7 mouse cellular contexts compared by ENCODE assay signal in genomic region chr14:34500309-34500708, GRCm38 (mm10). TPM values are rescaled to one million over a fixed set of nuclear protein-coding genes. Genes with fewer than 3 reads are reported as not detected.
DNase-seq lines count a peak whose midpoint lies in the region; ATAC-seq and TF ChIP-seq lines count a peak whose summit lies in the region.

No protein-coding gene starts in this region.

- DNase-seq in lung, embryonic 14.5 days: peak; percentile 34
- DNase-seq in lung, adult 2 months: no peak
- DNase-seq in left cerebral cortex, postnatal 4 days: no peak

- H3K4me3 ChIP-seq in lung, embryonic 14.5 days (ENCODE audit: low read depth, low read length): peak overlapping the region; percentile 91; the same call in 1 of the 2 replicates
- no peak overlapping the region for H3K4me3 ChIP-seq in lung, adult 2 months (replicated peaks; ENCODE audit: extremely low read depth, low read depth, low read length)
- peak overlapping the region; percentile 87 for H3K4me3 ChIP-seq in forebrain, embryonic 15.5 days
- H3K4me3 ChIP-seq in limb, embryonic 12.5 days (replicated peaks): peak overlapping the region; percentile 88
- H3K4me3 ChIP-seq in stomach, embryonic 16.5 days (replicated peaks; ENCODE audit: low read length): peak overlapping the region; percentile 94

- no peak for TF ChIP-seq CTCF in lung, embryonic 14.5 days (IDR thresholded peaks at IDR 0.05; ENCODE audit: low read depth)
- TF ChIP-seq CTCF in lung, adult 2 months (IDR thresholded peaks at IDR 0.05; ENCODE audit: insufficient read depth, low read length): no peak

- TF ChIP-seq POLR2A in lung, adult 2 months (IDR thresholded peaks at IDR 0.05; ENCODE audit: borderline replicate concordance, extremely low read depth, low read depth, low read length): no peak

- H3K27me3 ChIP-seq in lung, embryonic 14.5 days (ENCODE audit: insufficient read depth, low read length): no peaks in the 10 kb centered on the region
- no peaks in the 10 kb centered on the region for H3K27me3 ChIP-seq in forebrain, embryonic 15.5 days
- no peaks in the 10 kb centered on the region for H3K27me3 ChIP-seq in limb, embryonic 12.5 days
- no peaks in the 10 kb centered on the region for H3K27me3 ChIP-seq in stomach, embryonic 16.5 days (ENCODE audit: control insufficient read depth, insufficient read depth, low read length)

- 0 out of 2 replicates have a peak overlapping the region, but pooled peaks have one; percentile 14 for H3K9ac ChIP-seq in lung, embryonic 14.5 days
- H3K9ac ChIP-seq in forebrain, embryonic 15.5 days (replicated peaks): no peak overlapping the region; the same call in 1 of the 2 replicates
- H3K9ac ChIP-seq in limb, embryonic 12.5 days (replicated peaks): peak overlapping the region; percentile 42; the same call in 1 of the 2 replicates
- H3K9ac ChIP-seq in stomach, embryonic 16.5 days (ENCODE audit: low read length): peak overlapping the region; percentile 66

- peak overlapping the region; percentile 72 for H3K4me2 ChIP-seq in lung, embryonic 14.5 days
- H3K4me2 ChIP-seq in forebrain, embryonic 15.5 days (replicated peaks): peak overlapping the region; percentile 53
- peak overlapping the region; percentile 65 for H3K4me2 ChIP-seq in limb, embryonic 12.5 days
- peak overlapping the region; percentile 83 for H3K4me2 ChIP-seq in stomach, embryonic 16.5 days (ENCODE audit: low read depth, low read length)

- intact Hi-C loops in left cerebral cortex, postnatal 4 days (cut with DNase I): loop anchor here (5.0 kb wide), 1 partner anchor 47 kb away; no protein-coding TSS in a partner anchor

- no peak overlapping the region for H3K27ac ChIP-seq in lung, embryonic 14.5 days (ENCODE audit: low read depth)
- no peak overlapping the region for H3K27ac ChIP-seq in forebrain, embryonic 15.5 days (replicated peaks)
- no peak overlapping the region for H3K27ac ChIP-seq in limb, embryonic 12.5 days
- H3K27ac ChIP-seq in stomach, embryonic 16.5 days (ENCODE audit: low read length): no peak overlapping the region

- no peaks in the 10 kb centered on the region for H3K36me3 ChIP-seq in lung, embryonic 14.5 days (ENCODE audit: insufficient read depth)
- no peaks in the 10 kb centered on the region for H3K36me3 ChIP-seq in forebrain, embryonic 15.5 days
- H3K36me3 ChIP-seq in limb, embryonic 12.5 days: no peaks in the 10 kb centered on the region
- H3K36me3 ChIP-seq in stomach, embryonic 16.5 days (ENCODE audit: control insufficient read depth, insufficient read depth, low read length): no peaks in the 10 kb centered on the region

- H3K4me1 ChIP-seq in lung, embryonic 14.5 days (ENCODE audit: insufficient read depth): peaks cover 19% of the 10 kb centered on the region; the same call in 1 of the 2 replicates
- peaks cover 14% of the 10 kb centered on the region for H3K4me1 ChIP-seq in lung, adult 2 months (ENCODE audit: control insufficient read depth, insufficient read depth, low read length)
- H3K4me1 ChIP-seq in forebrain, embryonic 15.5 days: peaks cover 51% of the 10 kb centered on the region
- H3K4me1 ChIP-seq in limb, embryonic 12.5 days (replicated peaks): peaks cover 43% of the 10 kb centered on the region
- H3K4me1 ChIP-seq in stomach, embryonic 16.5 days (ENCODE audit: control insufficient read depth, insufficient read depth, low read length): peaks cover 40% of the 10 kb centered on the region

- no peak for ATAC-seq in lung, embryonic 14.5 days (ENCODE audit: insufficient read depth)
- ATAC-seq in forebrain, embryonic 15.5 days (replicated peaks): no peak
- ATAC-seq in limb, embryonic 12.5 days (ENCODE audit: insufficient number of reproducible peaks, insufficient read depth, low FRiP score, low TSS enrichment, low read depth): no peak
- ATAC-seq in stomach, embryonic 16.5 days (ENCODE audit: insufficient read depth, low FRiP score): no peak
- ATAC-seq in erythroblast, adult 5-6 weeks (replicated peaks; ENCODE audit: low FRiP score, poor library complexity, severe bottlenecking): no peak

- no peaks in the 10 kb centered on the region for H3K9me3 ChIP-seq in lung, embryonic 14.5 days (ENCODE audit: low read depth, low read length)
- no peaks in the 10 kb centered on the region for H3K9me3 ChIP-seq in forebrain, embryonic 15.5 days
- no peaks in the 10 kb centered on the region for H3K9me3 ChIP-seq in limb, embryonic 12.5 days
- H3K9me3 ChIP-seq in stomach, embryonic 16.5 days (replicated peaks; ENCODE audit: control insufficient read depth, low read length): no peaks in the 10 kb centered on the region

- WGBS in lung, embryonic 14.5 days: 8% methylated on average over 4 of the region's 4 CpGs
- WGBS in lung, adult 2 months: 12% methylated on average over 4 of the region's 4 CpGs
- WGBS in forebrain, embryonic 15.5 days: 2% methylated on average over 4 of the region's 4 CpGs
- WGBS in limb, embryonic 12.5 days: 17% methylated on average over 4 of the region's 4 CpGs
- WGBS in stomach, embryonic 16.5 days: 5% methylated on average over 4 of the region's 4 CpGs

RNA-seq across cellular contexts. Expression of gene Bmpr1a, which starts 2.8 kb away (rescaled TPM):
- polyA plus RNA-seq in lung, embryonic 14.5 days (2014; fragmentation: Nextera tagmentation; extraction: Ambion mirVana): 51.1 and 52.7 TPM in 2 replicates
- 7.5 and 15.3 TPM in 2 replicates for polyA plus RNA-seq in lung, adult 2 months (2012; rRNA removed)
- 23.4 and 24.7 TPM in 2 replicates for polyA plus RNA-seq in forebrain, embryonic 15.5 days (2015; fragmentation: Nextera tagmentation; extraction: Ambion mirVana)
- polyA plus RNA-seq in limb, embryonic 12.5 days (2016; fragmentation: Nextera tagmentation; extraction: Ambion mirVana): 67.4 and 74.3 TPM in 2 replicates
- 22.4 and 22.9 TPM in 2 replicates for polyA plus RNA-seq in stomach, embryonic 16.5 days (2015; fragmentation: Nextera tagmentation; extraction: Ambion mirVana)
- 0.21 and 1.2 TPM in 2 replicates for total RNA-seq in erythroblast, adult 5-6 weeks (2015; ENCODE audit: low replicate concordance)
- 0.42 and 0.77 TPM in 2 replicates for total RNA-seq in erythroblast, adult 5-6 weeks (2017; ENCODE audit: low replicate concordance)
- total RNA-seq in left cerebral cortex, postnatal 4 days (2021): 10 to 100 TPM; 37.9 to 47.0 TPM

RNA-seq across cellular contexts. Expression of gene 9230112D13Rik, which starts 22.3 kb away (rescaled TPM):
- not detected in 2 replicates for polyA plus RNA-seq in lung, embryonic 14.5 days (2014; fragmentation: Nextera tagmentation; extraction: Ambion mirVana)
- polyA plus RNA-seq in lung, adult 2 months (2012; rRNA removed): not detected in 2 replicates
- polyA plus RNA-seq in forebrain, embryonic 15.5 days (2015; fragmentation: Nextera tagmentation; extraction: Ambion mirVana): not detected in 2 replicates
- polyA plus RNA-seq in limb, embryonic 12.5 days (2016; fragmentation: Nextera tagmentation; extraction: Ambion mirVana): not detected in 2 replicates
- polyA plus RNA-seq in stomach, embryonic 16.5 days (2015; fragmentation: Nextera tagmentation; extraction: Ambion mirVana): not detected in 2 replicates
- total RNA-seq in erythroblast, adult 5-6 weeks (2015; ENCODE audit: low replicate concordance): not detected in 2 replicates
- total RNA-seq in erythroblast, adult 5-6 weeks (2017; ENCODE audit: low replicate concordance): not detected in 2 replicates
- total RNA-seq in left cerebral cortex, postnatal 4 days (2021): not detected
